Mouse (Mus musculus) hindbrain, embryonic 14.5 days (tissue): ENCODE measurements around the gene Dlk2. TPM values are rescaled to one million over a fixed set of nuclear protein-coding genes. Genes with fewer than 3 reads are reported as not detected.
A peak's percentile ranks its signal among the peaks of the same experiment; 100 is the strongest.

Source experiments
- ATAC-seq: fragments of 200-750 bp; cut with Nextera tagmentation; 2 replicates; pipeline ENCODE4 v1.8.0; 2017; ENCODE audit warnings: moderate number of reproducible peaks, mild to moderate bottlenecking, moderate TSS enrichment, moderate library complexity; ENCODE audit not compliant: low FRiP score
- DNase-seq: peaks from one replicate; pipeline ENCODE4 v3.0.0-alpha.2; 2015; ENCODE audit warnings: low spot score
- H3K27ac ChIP-seq: fragments of 300-500 bp; sonication (generic); 2 replicates; pipeline ENCODE4 v1.5.1; 2014; ENCODE audit warnings: mild to moderate bottlenecking, moderate library complexity
- H3K27me3 ChIP-seq: fragments of 300-500 bp; sonication (generic); 2 replicates; pipeline ENCODE4 v1.6.1; 2014; ENCODE audit warnings: mild to moderate bottlenecking, low read length, mixed read lengths; ENCODE audit not compliant: control insufficient read depth, insufficient read depth
- H3K36me3 ChIP-seq: fragments of 300-500 bp; sonication (generic); replicated peaks from 2 replicates; pipeline ENCODE4 v1.6.1; 2014; ENCODE audit not compliant: control insufficient read depth, insufficient read depth
- H3K4me1 ChIP-seq: fragments of 300-500 bp; sonication (generic); replicated peaks from 2 replicates; pipeline ENCODE4 v1.6.1; 2014; ENCODE audit warnings: antibody characterized with exemption, low read length, mixed read lengths; ENCODE audit not compliant: control insufficient read depth, insufficient read depth
- H3K4me2 ChIP-seq: fragments of 300-500 bp; sonication (generic); replicated peaks from 2 replicates; pipeline ENCODE4 v1.6.1; 2014; ENCODE audit warnings: mild to moderate bottlenecking, moderate library complexity
- H3K4me3 ChIP-seq: fragments of 300-500 bp; sonication (generic); replicated peaks from 2 replicates; pipeline ENCODE4 v1.5.1; 2014; ENCODE audit warnings: mild to moderate bottlenecking, low read length
- H3K9ac ChIP-seq: fragments of 300-500 bp; sonication (generic); 2 replicates; pipeline ENCODE4 v1.6.1; 2014
- H3K9me3 ChIP-seq: fragments of 300-500 bp; sonication (generic); 2 replicates; pipeline ENCODE4 v1.6.1; 2016; ENCODE audit warnings: low read length; ENCODE audit not compliant: control insufficient read depth
- WGBS: fragments of 180-500 bp; shearing (Covaris S2); extraction: QIAGEN DNeasy Blood & Tissue Kit; methylation state at CpG from one replicate; pipeline ENCODE4 v1.1.7; 2014; 5-methylcytosine and 5-hydroxymethylcytosine counted together
- polyA plus RNA-seq: library from polyadenylated mRNA; unstranded; fragments of >200 nt; fragmentation: Nextera tagmentation; extraction: Ambion mirVana; gene quantifications from 2 replicates; pipeline ENCODE4 v1.2.1, GENCODE M21; 2014

Gene Dlk2
- polyA plus RNA-seq, 1 experiment from 2014 or later = 18.9 TPM

- Histone ChIP-seq H3K4me1 (peaks cover 14% of the 10 kb centered on the region), H3K4me3 (no peak overlapping the region), H3K9me3 (no peaks in the 10 kb centered on the region), H3K36me3 (peaks cover 66% of the 10 kb centered on the region), H3K4me2 (no peak overlapping the region), H3K9ac (no peak overlapping the region), H3K27ac (no peak overlapping the region), H3K27me3 (no peaks in the 10 kb centered on the region)
- 80% methylated on average over 30 of the region's 30 CpGs for WGBS
- no peak for ATAC-seq
- DNase-seq = no peak
Measured at GRCm38 (mm10) chr17:46258279-46259053, 38.8 kb upstream of the Dlk2 start.

- DNase-seq (no peak), ATAC-seq (no peak)
- 92% methylated on average over 17 of the region's 17 CpGs for WGBS
- Histone ChIP-seq H3K27me3 (no peaks in the 10 kb centered on the region), H3K36me3 (peaks cover 75% of the 10 kb centered on the region), H3K4me3 (no peak overlapping the region), H3K9ac (no peak overlapping the region), H3K9me3 (no peaks in the 10 kb centered on the region), H3K27ac (no peak overlapping the region), H3K4me2 (no peak overlapping the region), H3K4me1 (peaks cover 11% of the 10 kb centered on the region)
Measured at GRCm38 (mm10) chr17:46259675-46260074, 37.5 kb upstream of the Dlk2 start.

GRCm38 (mm10) chr17:46262201-46262694 lies 35.0 kb upstream of the Dlk2 start:
- 94% methylated on average over 5 of the region's 5 CpGs for WGBS
- H3K27me3 ChIP-seq = no peaks in the 10 kb centered on the region
- no peaks in the 10 kb centered on the region for H3K4me1 ChIP-seq
- no peak overlapping the region for H3K4me2 ChIP-seq
- ATAC-seq (no peak), DNase-seq (no peak)
- H3K9me3 ChIP-seq = no peaks in the 10 kb centered on the region
- no peak overlapping the region for H3K9ac ChIP-seq
- H3K27ac ChIP-seq = no peak overlapping the region
- H3K4me3 ChIP-seq = no peak overlapping the region
- H3K36me3 ChIP-seq = peaks cover 73% of the 10 kb centered on the region

GRCm38 (mm10) chr17:46265502-46265901 lies 31.7 kb upstream of the Dlk2 start:
- peak; percentile 14; the same call in 1 of the 2 replicates for ATAC-seq

GRCm38 (mm10) chr17:46265918-46266618 lies 31.2 kb upstream of the Dlk2 start:
- Histone ChIP-seq H3K4me2 (no peak overlapping the region), H3K27ac (no peak overlapping the region), H3K4me3 (no peak overlapping the region), H3K4me1 (no peaks in the 10 kb centered on the region), H3K27me3 (no peaks in the 10 kb centered on the region), H3K36me3 (peaks cover 49% of the 10 kb centered on the region), H3K9me3 (no peaks in the 10 kb centered on the region), H3K9ac (no peak overlapping the region)
- WGBS = 30% methylated on average over 14 of the region's 14 CpGs
- DNase-seq (peak; percentile 91), ATAC-seq (peak; percentile 75)

More at GRCm38 (mm10) chr17:46265502-46265901, 31.7 kb upstream of the Dlk2 start:
- Histone ChIP-seq H3K9ac (no peak overlapping the region), H3K36me3 (peaks cover 51% of the 10 kb centered on the region), H3K27me3 (no peaks in the 10 kb centered on the region), H3K4me1 (no peaks in the 10 kb centered on the region), H3K9me3 (no peaks in the 10 kb centered on the region), H3K27ac (no peak overlapping the region), H3K4me3 (no peak overlapping the region), H3K4me2 (no peak overlapping the region)
- no peak for DNase-seq
- WGBS = 83% methylated on average over 12 of the region's 12 CpGs

- Histone ChIP-seq H3K27ac (no peak overlapping the region), H3K4me2 (no peak overlapping the region), H3K4me1 (no peaks in the 10 kb centered on the region), H3K9ac (no peak overlapping the region), H3K36me3 (peaks cover 43% of the 10 kb centered on the region), H3K9me3 (no peaks in the 10 kb centered on the region), H3K27me3 (no peaks in the 10 kb centered on the region), H3K4me3 (no peak overlapping the region)
- DNase-seq (no peak), ATAC-seq (no peak)
- 74% methylated on average over 6 of the region's 6 CpGs for WGBS
Measured at GRCm38 (mm10) chr17:46266986-46267385, 30.2 kb upstream of the Dlk2 start.

- Histone ChIP-seq H3K4me3 (no peak overlapping the region), H3K4me2 (no peak overlapping the region), H3K9me3 (no peaks in the 10 kb centered on the region), H3K4me1 (no peaks in the 10 kb centered on the region), H3K27ac (no peak overlapping the region), H3K36me3 (peaks cover 38% of the 10 kb centered on the region), H3K9ac (no peak overlapping the region), H3K27me3 (no peaks in the 10 kb centered on the region)
- ATAC-seq = no peak
- DNase-seq = no peak
- WGBS = 88% methylated on average over 7 of the region's 7 CpGs
Measured at GRCm38 (mm10) chr17:46267511-46267910, 29.7 kb upstream of the Dlk2 start.

- H3K27me3 ChIP-seq = no peaks in the 10 kb centered on the region
- no peak overlapping the region for H3K4me3 ChIP-seq
- peaks cover 31% of the 10 kb centered on the region for H3K36me3 ChIP-seq
- DNase-seq (no peak), ATAC-seq (no peak)
- no peaks in the 10 kb centered on the region for H3K4me1 ChIP-seq
- no peak overlapping the region for H3K4me2 ChIP-seq
- 84% methylated on average over 10 of the region's 10 CpGs for WGBS
- no peaks in the 10 kb centered on the region for H3K9me3 ChIP-seq
- H3K27ac ChIP-seq = no peak overlapping the region
- no peak overlapping the region for H3K9ac ChIP-seq
Measured at GRCm38 (mm10) chr17:46268026-46268720, 29.0 kb upstream of the Dlk2 start.
